Mouse (Mus musculus): Measurements from ENCODE around the gene Adgrg3. TPM values are rescaled to one million over a fixed set of nuclear protein-coding genes. Genes with fewer than 3 reads are reported as not detected.

The Adgrg3 gene
- polyA plus RNA-seq, 1 experiment from 2014 or later = 2.4 TPM

- H3K4me2 ChIP-seq (replicated peaks) = no peak overlapping the region
- WGBS = 45% methylated on average over 3 of the region's 3 CpGs
- no peak overlapping the region for H3K9ac ChIP-seq
- no peak for ATAC-seq (ENCODE audit: low FRiP score, low read depth)
- no peaks in the 10 kb centered on the region for H3K27me3 ChIP-seq (replicated peaks)
- no peaks in the 10 kb centered on the region for H3K9me3 ChIP-seq
- H3K27ac ChIP-seq = no peak overlapping the region
- H3K36me3 ChIP-seq = no peaks in the 10 kb centered on the region
- no peaks in the 10 kb centered on the region for H3K4me1 ChIP-seq
- H3K4me3 ChIP-seq = no peak overlapping the region
Measured at GRCm38 (mm10) chr8:95067582-95067981, 50.1 kb downstream of the Adgrg3 start.

GRCm38 (mm10) chr8:95075504-95075903 is 58.0 kb downstream of the Adgrg3 start:
- H3K9ac ChIP-seq = no peak overlapping the region
- no peaks in the 10 kb centered on the region for H3K4me1 ChIP-seq
- no peaks in the 10 kb centered on the region for H3K27me3 ChIP-seq (replicated peaks)
- no peak for ATAC-seq (ENCODE audit: low FRiP score, low read depth)
- no peaks in the 10 kb centered on the region for H3K36me3 ChIP-seq
- H3K4me2 ChIP-seq (replicated peaks) = no peak overlapping the region
- no peak overlapping the region for H3K27ac ChIP-seq
- no peak overlapping the region for H3K4me3 ChIP-seq
- no peaks in the 10 kb centered on the region for H3K9me3 ChIP-seq
- 80% methylated on average over 3 of the region's 3 CpGs for WGBS

- no peaks in the 10 kb centered on the region for H3K4me1 ChIP-seq
- WGBS = 81% methylated on average over 17 of the region's 17 CpGs
- H3K9ac ChIP-seq = no peak overlapping the region
- H3K4me2 ChIP-seq (replicated peaks) = no peak overlapping the region
- no peaks in the 10 kb centered on the region for H3K36me3 ChIP-seq
- no peaks in the 10 kb centered on the region for H3K27me3 ChIP-seq (replicated peaks)
- H3K9me3 ChIP-seq = no peaks in the 10 kb centered on the region
- no peak for ATAC-seq (ENCODE audit: low FRiP score, low read depth)
- H3K27ac ChIP-seq = no peak overlapping the region
- no peak overlapping the region for H3K4me3 ChIP-seq
Measured at GRCm38 (mm10) chr8:95076151-95076550, 58.7 kb downstream of the Adgrg3 start.

DNA sequence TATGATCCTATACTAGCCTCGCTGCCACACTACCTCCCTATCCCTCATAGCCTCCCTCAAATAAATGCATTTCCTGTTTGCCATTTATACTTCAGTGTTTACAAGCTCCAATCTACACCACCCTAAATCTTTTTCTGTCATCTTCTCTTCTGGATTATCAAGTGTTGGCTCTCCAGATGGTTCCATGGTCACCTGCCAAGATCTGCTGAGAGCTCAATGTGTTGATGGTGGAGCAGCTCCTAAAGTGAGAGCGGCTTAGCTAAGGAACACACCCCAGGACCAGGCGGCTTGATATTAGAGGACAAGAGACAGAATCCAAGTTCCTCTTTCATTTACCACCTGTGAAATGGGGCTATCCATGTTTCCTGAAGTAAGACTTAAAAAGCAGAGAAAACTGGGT is 60.6 kb downstream of the Adgrg3 start:
- ATAC-seq (ENCODE audit: low FRiP score, low read depth) = no peak
- Histone ChIP-seq H3K36me3 (no peaks in the 10 kb centered on the region), H3K4me2 (replicated peaks) (no peak overlapping the region), H3K4me3 (no peak overlapping the region), H3K27ac (no peak overlapping the region), H3K9ac (no peak overlapping the region), H3K4me1 (peaks cover 11% of the 10 kb centered on the region), H3K27me3 (replicated peaks) (no peaks in the 10 kb centered on the region), H3K9me3 (no peaks in the 10 kb centered on the region)
- 80% methylated on average over 3 of the region's 3 CpGs for WGBS

- Histone ChIP-seq H3K36me3 (peaks cover 8% of the 10 kb centered on the region; the same call in 1 of the 2 replicates), H3K27ac (no peak overlapping the region), H3K4me2 (replicated peaks) (no peak overlapping the region), H3K27me3 (replicated peaks) (no peaks in the 10 kb centered on the region), H3K9me3 (no peaks in the 10 kb centered on the region), H3K9ac (no peak overlapping the region), H3K4me1 (peaks cover 11% of the 10 kb centered on the region), H3K4me3 (no peak overlapping the region)
- no peak for ATAC-seq (ENCODE audit: low FRiP score, low read depth)
- WGBS = 88% methylated on average over 4 of the region's 4 CpGs
Measured at GRCm38 (mm10) chr8:95079305-95079704, 61.8 kb downstream of the Adgrg3 start.

DNA sequence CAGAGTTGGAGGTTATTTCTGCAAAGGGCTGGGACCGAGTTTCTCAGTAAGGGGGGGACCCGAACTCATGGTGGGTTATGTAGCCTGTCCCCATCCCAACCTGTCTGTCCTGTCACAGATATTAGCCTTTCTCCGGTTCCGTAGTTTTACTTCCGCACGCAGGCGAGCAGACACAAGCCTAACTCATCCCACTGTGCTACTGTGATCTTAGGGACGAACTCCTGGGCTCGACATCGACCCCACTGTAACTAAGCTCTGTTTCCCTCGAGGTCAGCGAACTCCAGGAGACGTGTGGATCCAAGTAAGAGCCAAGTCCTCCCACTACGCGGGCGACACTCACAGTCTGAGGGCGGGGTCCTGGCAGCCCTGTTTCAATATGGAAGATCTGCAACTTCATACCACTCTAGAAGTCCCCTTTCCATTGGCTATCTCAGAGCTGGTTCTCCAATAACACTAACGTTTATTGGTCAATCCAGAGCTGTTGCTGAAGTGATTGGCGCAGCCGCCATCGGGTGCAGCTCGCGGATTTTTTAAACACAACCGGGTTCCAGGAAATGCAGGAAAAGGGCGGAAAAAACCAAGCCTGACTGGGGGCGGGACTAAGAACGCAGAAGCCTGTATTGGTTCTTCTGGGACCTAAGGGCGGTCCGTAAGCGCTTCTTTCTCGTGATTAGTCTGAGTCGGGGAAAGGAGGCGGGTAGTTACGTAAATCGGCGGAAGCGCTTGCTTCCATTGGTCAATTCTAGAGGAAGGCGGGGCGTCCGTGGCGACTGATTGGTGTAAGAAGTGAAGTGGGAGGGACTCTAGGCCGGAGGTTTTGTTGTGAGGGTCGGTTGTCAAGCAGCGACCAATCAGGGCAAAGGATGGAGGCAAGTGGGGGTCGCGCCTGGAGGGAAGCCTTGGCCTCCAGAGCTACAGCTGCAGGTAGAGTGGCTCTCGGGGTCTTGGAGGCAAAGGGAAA is 63.2 kb downstream of the Adgrg3 start, which contains the start of gene Katnb1:
Gene Katnb1 (plus strand): TSS at position 806 of the 961 bp plus-strand sequence.
- Histone ChIP-seq H3K4me1 (peaks cover 11% of the 10 kb centered on the region), H3K36me3 (peaks cover 22% of the 10 kb centered on the region), H3K9ac (peak within 1 kb of the TSS; percentile 80), H3K4me3 (peak within 1 kb of the TSS; percentile 73), H3K27ac (0 out of 2 replicates have a peak within 1 kb of the TSS, but pooled peaks have one; percentile 11), H3K4me2 (replicated peaks) (peak within 1 kb of the TSS; percentile 91), H3K9me3 (no peaks in the 10 kb centered on the region), H3K27me3 (replicated peaks) (no peaks in the 10 kb centered on the region)
- WGBS = under 1% methylated on average over 47 of the region's 47 CpGs
- peak; percentile 98 for ATAC-seq (ENCODE audit: low FRiP score, low read depth)

DNA sequence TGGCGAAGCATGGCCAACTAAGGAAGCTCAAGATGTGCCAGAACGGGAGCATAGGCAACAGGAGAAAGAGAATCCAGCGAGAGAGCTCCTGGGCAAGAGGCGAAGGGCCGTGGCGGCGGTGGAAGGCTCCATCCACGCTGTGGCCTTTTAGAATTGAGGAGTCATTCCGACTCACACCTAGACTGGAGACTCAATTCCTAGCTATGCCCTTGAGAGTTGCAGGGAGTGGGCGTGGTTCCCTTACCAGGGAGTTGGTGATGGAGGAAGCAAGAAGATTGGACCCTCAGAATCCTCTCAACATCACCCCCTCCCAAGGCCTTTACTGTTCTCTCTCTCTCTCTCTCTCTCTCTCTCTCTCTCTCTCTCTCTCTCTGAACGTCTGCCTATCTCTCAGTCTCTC is 64.2 kb downstream of the Adgrg3 start:
- Histone ChIP-seq H3K27me3 (replicated peaks) (no peaks in the 10 kb centered on the region), H3K36me3 (peaks cover 26% of the 10 kb centered on the region), H3K9ac (peak overlapping the region; percentile 80), H3K9me3 (no peaks in the 10 kb centered on the region), H3K4me3 (peak overlapping the region; percentile 73), H3K4me1 (peaks cover 11% of the 10 kb centered on the region), H3K27ac (no peak overlapping the region), H3K4me2 (replicated peaks) (peak overlapping the region; percentile 91)
- no peak for ATAC-seq (ENCODE audit: low FRiP score, low read depth)
- 12% methylated on average over 11 of the region's 11 CpGs for WGBS

DNA sequence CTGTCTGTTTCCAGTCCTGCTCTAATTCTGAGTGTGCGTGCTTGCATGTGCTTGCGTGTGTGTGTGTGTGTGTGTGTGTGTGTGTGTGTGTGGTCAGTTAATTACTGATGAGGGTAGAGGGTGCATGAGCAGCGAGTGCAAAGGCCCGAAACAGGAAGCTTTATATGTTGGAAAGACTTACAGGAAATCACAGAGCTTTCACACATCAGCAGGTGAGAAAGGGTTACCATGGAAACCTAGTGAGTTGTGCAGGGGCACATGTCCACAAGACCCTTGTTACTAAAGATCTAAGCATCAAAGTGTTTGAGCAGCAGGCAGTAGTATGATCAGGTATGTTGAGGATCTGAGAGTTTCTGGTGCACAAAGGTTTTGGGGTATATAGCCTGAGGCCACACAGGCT is 66.8 kb downstream of the Adgrg3 start:
- Histone ChIP-seq H3K4me1 (peaks cover 11% of the 10 kb centered on the region), H3K27ac (no peak overlapping the region), H3K4me3 (no peak overlapping the region), H3K9me3 (no peaks in the 10 kb centered on the region), H3K36me3 (peaks cover 49% of the 10 kb centered on the region), H3K4me2 (replicated peaks) (no peak overlapping the region), H3K9ac (no peak overlapping the region), H3K27me3 (replicated peaks) (no peaks in the 10 kb centered on the region)
- WGBS = 85% methylated on average over 4 of the region's 4 CpGs
- no peak for ATAC-seq (ENCODE audit: low FRiP score, low read depth)

DNA sequence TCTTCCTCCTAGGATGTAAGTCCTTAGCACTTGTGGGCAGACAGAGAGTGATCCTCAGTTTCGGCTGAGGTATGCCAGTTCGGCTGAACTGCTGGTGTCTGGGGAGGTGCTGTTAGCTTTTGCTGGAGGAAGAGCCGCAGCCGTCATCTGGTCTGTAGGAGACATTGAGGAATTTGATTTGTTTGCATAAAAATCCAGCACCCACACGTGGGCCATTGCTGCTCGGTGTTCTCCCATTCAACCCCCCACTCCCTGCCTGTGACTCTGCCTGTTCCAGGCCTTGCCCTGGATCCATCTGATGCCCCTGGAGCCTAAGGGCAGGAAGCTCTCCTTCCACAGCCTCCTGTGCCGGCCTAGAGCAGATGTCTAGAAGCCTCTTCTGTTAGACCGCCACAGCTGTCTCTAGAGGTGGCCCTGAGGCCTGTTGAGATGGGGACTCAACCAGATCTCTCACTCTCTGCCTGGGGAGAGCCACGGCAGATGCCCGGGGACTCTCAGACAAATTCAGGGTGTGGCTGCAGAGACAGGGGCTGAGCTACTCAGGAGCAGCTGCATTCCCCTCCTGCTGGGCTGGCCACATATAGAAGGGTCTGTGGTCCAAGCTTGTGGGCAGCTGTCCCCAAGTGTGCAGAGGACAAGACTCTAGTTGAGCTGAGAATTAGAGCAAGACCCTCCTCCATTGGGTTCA is 67.4 kb downstream of the Adgrg3 start:
- no peaks in the 10 kb centered on the region for H3K27me3 ChIP-seq (replicated peaks)
- no peak overlapping the region for H3K27ac ChIP-seq
- peaks cover 53% of the 10 kb centered on the region for H3K36me3 ChIP-seq
- no peak overlapping the region for H3K9ac ChIP-seq
- H3K4me3 ChIP-seq = no peak overlapping the region
- H3K4me2 ChIP-seq (replicated peaks) = no peak overlapping the region
- H3K9me3 ChIP-seq = no peaks in the 10 kb centered on the region
- 88% methylated on average over 10 of the region's 10 CpGs for WGBS
- no peak for ATAC-seq (ENCODE audit: low FRiP score, low read depth)
- peaks cover 11% of the 10 kb centered on the region for H3K4me1 ChIP-seq

DNA sequence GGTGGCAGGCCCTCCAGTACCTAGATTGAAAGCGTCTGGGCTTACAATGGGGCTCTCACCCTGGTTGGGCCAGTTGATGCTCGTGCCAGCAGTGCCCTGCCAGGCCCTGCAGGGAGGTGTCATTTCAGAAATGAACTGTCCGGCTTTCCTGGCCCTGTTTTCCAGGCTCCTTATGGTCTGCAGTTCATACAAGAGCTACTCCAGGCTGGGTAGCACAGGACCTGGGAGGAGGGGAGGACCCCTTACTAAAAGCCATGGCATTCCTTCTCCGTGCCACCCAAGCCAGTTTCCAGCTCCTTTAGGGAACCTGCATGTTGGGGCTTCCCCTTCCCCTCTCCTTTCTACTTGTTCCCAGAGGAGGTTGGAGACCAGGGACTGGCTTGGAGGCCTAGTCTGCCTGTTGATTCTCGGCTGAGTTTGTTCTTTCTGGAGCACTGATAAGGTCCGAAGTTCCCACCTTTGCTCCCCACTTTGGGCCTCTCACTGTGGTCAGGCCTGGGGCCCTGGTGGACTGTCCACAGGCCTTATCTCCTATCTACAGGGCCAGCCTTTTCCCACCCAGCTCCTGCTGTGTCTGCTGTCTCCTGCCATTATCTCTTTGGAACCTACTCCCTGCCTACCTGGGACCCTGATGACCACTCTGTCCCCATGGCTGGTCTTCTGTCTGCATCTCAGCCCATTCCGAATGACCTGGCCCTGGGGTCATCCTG is 68.1 kb downstream of the Adgrg3 start:
- Histone ChIP-seq H3K4me3 (no peak overlapping the region), H3K4me1 (peaks cover 11% of the 10 kb centered on the region), H3K27ac (no peak overlapping the region), H3K9me3 (no peaks in the 10 kb centered on the region), H3K36me3 (peaks cover 60% of the 10 kb centered on the region), H3K4me2 (replicated peaks) (no peak overlapping the region), H3K9ac (no peak overlapping the region), H3K27me3 (replicated peaks) (no peaks in the 10 kb centered on the region)
- WGBS = 90% methylated on average over 7 of the region's 7 CpGs
- ATAC-seq (ENCODE audit: low FRiP score, low read depth) = no peak

- Histone ChIP-seq H3K4me1 (no peaks in the 10 kb centered on the region), H3K36me3 (peaks cover 91% of the 10 kb centered on the region), H3K9me3 (no peaks in the 10 kb centered on the region), H3K9ac (no peak overlapping the region), H3K4me2 (replicated peaks) (no peak overlapping the region), H3K27me3 (replicated peaks) (no peaks in the 10 kb centered on the region), H3K27ac (no peak overlapping the region), H3K4me3 (no peak overlapping the region)
- no peak for ATAC-seq (ENCODE audit: low FRiP score, low read depth)
- 98% methylated on average over 4 of the region's 4 CpGs for WGBS
Measured at GRCm38 (mm10) chr8:95093574-95093973, 76.1 kb downstream of the Adgrg3 start.

Data from neural tube, embryonic 12.5 days (tissue).